Mouse (Mus musculus) left cerebral cortex, adult 6 months (tissue): Measurements from ENCODE around the gene 1700056E22Rik. TPM values are rescaled to one million over a fixed set of nuclear protein-coding genes. Genes with fewer than 3 reads are reported as not detected.

Source experiments
- long read RNA-seq, 2 experiments: library from polyadenylated mRNA; unstranded; transcript quantifications; one replicate each; pipeline ENCODE4 v2.0.0; 2019 to 2020
- polyA plus RNA-seq: library from polyadenylated mRNA; unstranded; fragments of <200 nt; fragmentation: Nextera tagmentation; gene quantifications from 2 replicates; pipeline ENCODE4 v1.2.3, GENCODE M21; 2021

1700056E22Rik gene
- polyA plus RNA-seq, result 0.28 and 0.43 TPM in 2 replicates
- long read RNA-seq, experiment 1, result 0 reads
- long read RNA-seq, experiment 2, result 0 reads

DNA sequence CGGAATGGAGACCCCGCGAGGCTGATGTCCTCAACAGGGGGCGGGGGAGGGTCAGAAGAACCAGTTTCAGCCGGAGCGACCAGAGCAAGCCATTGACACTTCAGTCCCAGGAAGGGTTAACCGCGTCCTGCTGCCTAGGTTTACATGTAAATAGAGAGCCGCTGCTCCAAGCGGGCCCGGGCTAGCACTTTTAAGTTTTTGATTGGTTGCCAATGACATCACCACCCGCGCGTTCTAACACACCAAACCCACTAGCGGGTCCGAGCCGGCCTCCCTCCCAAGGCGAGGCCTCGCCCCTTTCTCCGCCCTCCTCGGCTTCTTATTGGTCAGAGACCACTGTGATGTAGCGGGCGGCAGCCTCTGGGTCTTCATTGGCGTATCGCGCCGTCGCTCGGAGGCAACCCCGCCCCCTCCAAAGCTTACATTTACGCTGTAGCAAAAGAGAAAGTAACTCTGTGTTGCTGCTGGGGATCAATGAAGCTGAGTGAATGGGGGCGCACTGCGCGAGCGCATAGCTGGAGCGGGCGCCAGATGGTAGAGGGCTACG is at the start of gene 1700056E22Rik:
Gene 1700056E22Rik, minus strand, starts transcription at position 291 of the 547 bp plus-strand sequence.

DNA sequence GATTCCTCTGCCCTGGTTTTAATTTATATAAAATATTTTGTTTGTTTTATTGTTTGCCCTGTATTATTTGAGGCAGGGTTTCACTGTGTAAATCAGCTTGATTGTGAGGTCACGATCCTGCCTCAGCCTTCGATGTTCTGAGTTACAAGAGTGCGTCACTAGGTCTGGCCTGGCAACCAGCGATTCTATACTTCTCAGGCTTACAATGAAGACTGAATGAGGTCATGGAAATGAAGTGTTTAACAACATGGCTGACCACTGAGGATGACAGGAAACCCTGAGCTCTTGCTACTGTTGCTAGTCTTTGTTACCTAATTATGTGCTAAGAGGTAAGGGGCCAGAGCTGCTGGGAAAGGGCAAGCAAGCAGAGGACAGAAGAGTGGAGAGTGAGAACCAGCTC is 21.0 kb downstream of the 1700056E22Rik start, which contains the start of gene Dusp10:
Gene Dusp10, plus strand, starts transcription at position 197 of the 400 bp plus-strand sequence.

Other genes with a start within 250 kb of the 1700056E22Rik start
- 3.0 TPM in 2 replicates for gene Dusp10, start 21.0 kb downstream of the 1700056E22Rik start, polyA plus RNA-seq